Mouse (Mus musculus) retina, embryonic 14.5 days (tissue): ENCODE measurements at regions not wholly inside any gene's neighbourhood (a gene's known extent, or its start where the extent isn't known, plus 50 kb on each side); places are given as distances from the start of the nearest gene placed in this dataset.

Experiments used
- DNase-seq: peaks from one replicate; pipeline ENCODE4 v3.0.0-alpha.2; 2015; ENCODE audit warnings: low spot score

DNA sequence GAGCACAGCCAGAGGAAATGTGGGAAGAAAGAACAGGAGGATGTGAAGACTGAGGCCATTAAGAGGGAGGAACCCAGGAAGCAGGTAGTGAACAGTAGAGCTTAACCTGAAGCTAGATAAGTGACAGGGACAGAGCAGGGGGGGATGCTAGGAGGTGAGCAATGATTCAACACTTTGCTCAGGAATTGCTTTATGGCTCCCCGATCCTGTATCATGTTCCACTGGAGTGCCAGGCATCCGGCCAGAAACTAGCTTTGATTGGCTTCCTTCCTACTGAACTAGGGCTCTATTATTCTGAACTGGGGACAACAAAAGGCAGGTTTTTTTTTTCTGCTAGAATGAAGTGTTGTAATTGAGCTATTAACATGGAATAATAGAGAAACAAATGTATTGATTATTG lies 493.1 kb upstream of the Fat3 start:
- DNase-seq = no peak

DNA sequence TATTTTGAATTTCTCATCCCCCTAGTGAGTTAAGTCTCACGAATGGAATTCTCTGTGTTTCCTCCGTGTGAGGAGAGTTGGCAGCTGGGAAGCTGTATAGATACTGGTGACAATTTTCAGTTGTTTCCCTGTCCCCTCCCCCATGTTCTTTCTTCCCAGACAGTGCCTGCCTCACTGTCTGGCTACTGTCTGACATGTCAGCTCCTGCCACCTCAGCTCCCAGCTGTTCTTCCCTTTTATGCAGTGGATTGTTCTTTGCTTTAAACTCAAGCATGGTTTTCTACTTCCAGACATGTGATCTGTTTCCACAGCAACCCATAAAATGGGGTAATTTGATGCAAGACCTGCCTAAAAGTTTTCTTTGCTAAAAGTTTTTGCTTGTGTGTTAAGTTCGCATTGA lies 487.0 kb upstream of the Fat3 start:
- peak; percentile 27 for DNase-seq

- DNase-seq = no peak
Measured at GRCm38 (mm10) chr9:16977321-16977720, 476.2 kb upstream of the Fat3 start.

GRCm38 (mm10) chr9:16970373-16970772 lies 469.3 kb upstream of the Fat3 start:
- peak; percentile 32 for DNase-seq

DNA sequence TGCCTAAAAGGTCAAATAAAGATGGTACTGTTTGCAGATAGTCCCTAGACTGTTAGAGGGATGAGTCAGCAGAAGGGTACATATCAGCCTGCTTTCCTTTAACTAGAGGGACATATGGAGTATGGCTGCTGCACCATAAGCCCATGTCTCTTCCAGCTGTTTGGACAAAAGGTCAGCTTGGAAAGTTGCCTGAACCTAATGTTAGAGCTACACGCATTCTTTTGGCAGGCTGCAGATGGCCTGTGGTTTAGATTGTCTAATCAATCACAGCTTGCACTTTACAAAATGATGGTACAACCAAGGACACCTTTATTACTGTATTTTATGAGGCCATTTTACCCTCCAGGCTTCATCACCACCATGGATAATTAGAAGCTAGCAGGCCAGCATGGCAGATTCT lies 432.5 kb upstream of the Fat3 start:
- no peak for DNase-seq

DNA sequence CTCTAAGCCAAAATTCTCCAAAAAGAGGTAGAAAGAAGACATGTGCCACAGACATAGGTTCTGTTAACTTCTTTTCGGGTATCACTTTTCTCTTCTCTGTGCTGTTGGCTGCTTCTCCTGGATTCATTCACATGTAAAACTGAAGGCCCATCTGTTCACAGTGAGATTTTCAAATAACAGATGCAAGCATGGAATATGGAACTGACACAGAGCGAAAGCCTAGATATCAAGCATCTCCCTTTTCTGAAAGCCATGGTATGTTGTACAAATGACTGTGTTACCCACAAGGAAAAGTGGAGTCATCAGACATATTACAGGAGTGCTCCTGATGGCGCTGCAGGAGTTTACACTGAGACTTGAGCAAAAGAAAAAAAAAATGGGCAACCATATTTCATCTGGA lies 430.5 kb upstream of the Fat3 start:
- DNase-seq = no peak

GRCm38 (mm10) chr9:16926315-16926984 lies 425.4 kb upstream of the Fat3 start:
- no peak for DNase-seq

DNA sequence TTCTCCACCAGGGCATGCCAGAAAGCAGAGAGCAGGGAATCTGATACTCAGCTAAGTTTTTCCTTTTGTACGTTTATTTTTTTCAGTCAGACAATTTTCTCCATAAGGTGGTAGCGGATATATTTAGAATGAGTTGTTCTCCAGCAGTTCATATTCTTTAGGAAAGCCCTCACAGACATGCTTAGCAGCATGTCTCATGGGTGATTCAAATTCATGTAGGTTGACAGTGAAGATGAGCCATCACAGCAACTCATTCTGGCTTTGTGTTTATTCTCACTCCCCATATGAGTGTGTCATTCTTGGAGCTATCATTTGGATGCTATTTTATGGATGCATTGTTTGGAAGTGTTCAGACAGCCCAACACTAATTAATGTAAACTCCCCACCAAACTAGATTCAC lies 424.2 kb upstream of the Fat3 start:
- DNase-seq = no peak

- no peak for DNase-seq
Measured at GRCm38 (mm10) chr9:16906155-16906554, 405.1 kb upstream of the Fat3 start.

GRCm38 (mm10) chr9:16899060-16899459 lies 398.0 kb upstream of the Fat3 start:
- DNase-seq = no peak

GRCm38 (mm10) chr9:16852458-16853026 lies 351.5 kb upstream of the Fat3 start:
- peak; percentile 46 for DNase-seq

DNA sequence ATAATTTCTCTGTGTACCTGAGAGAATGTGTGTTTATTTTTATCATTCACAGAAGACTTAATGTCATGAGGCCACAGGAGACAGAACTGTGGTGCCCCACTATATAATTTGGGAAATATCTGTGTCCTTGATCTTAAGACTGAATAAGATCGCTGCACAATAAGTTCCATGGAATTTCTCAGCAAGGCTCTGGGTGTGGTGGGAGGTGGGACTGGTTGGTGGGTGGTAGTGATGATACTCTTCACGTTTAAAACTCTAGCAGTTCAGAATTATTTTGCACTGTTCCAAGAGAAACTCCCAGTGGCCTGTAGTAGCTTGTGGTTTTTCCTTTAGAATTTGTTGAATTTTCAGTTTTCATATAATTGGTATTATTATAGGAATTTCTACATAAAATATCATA lies 307.4 kb upstream of the Fat3 start:
- DNase-seq = no peak

GRCm38 (mm10) chr9:16772867-16773266 lies 271.8 kb upstream of the Fat3 start:
- DNase-seq = no peak

DNA sequence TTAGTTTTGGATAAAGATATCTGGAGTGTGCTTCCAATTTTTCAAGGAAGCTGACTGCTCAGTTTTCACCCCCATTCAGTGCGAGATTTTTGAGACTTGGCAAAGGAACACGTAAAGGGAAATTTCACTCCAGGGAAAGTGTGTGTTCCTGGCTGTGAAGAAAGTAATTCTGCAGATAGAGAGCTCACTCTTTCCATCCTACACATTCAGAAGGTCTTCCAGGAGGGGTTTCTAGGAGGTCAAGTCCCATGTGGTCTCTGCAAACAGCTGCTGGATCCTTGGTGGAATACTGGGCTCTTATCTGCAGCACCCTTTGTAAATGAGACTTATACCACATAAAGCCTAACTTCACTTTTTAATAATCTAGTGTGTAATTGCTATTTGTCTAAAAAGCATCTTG lies 226.6 kb upstream of the Fat3 start:
- DNase-seq = no peak

- no peak for DNase-seq
Measured at GRCm38 (mm10) chr9:16702431-16702830, 201.3 kb upstream of the Fat3 start.

- no peak for DNase-seq
Measured at GRCm38 (mm10) chr9:16661527-16661926, 160.4 kb upstream of the Fat3 start.

DNA sequence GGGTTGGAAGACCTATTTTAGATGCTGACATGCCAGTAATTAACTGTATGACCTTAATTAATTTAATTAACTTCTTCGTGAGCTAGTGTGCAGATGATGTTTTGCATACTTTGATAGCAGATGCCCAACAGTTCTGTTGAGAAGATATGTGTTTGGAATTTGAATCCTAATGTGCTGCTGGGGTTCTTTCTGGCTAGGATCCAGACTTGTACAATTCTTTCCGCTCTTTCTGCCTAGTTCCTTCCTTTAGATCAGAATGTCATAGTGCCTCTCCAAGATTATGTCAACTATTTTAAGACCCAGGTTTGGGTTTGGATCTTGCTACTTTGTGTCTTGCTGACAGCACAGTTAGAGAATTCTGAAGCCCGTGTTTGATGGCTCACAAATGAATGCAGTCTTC lies 159.9 kb upstream of the Fat3 start:
- DNase-seq = no peak
